Mouse (Mus musculus) embryonic facial prominence, embryonic 13.5 days (tissue): ENCODE measurements around the gene Lefty2. TPM values are rescaled to one million over a fixed set of nuclear protein-coding genes. Genes with fewer than 3 reads are reported as not detected.
"Not testable (repeated sequence)": the region's sequence is repeated elsewhere in the genome, so short reads cannot be mapped to it uniquely, and the experiment has no call there.

Source experiments
- ATAC-seq: fragments of 200-750 bp; cut with Nextera tagmentation; 2 replicates; pipeline ENCODE4 v1.8.0; 2017; ENCODE audit warnings: low read depth; ENCODE audit not compliant: insufficient number of reproducible peaks, insufficient read depth, low FRiP score, low TSS enrichment
- H3K27ac ChIP-seq: fragments of 300-500 bp; sonication (generic); 2 replicates; pipeline ENCODE4 v1.5.1; 2015; ENCODE audit warnings: moderate library complexity, mild to moderate bottlenecking, inconsistent platforms
- H3K27me3 ChIP-seq: fragments of 300-500 bp; sonication (generic); 2 replicates; pipeline ENCODE4 v1.6.1; 2015; ENCODE audit warnings: mild to moderate bottlenecking, inconsistent platforms
- H3K36me3 ChIP-seq: fragments of 300-500 bp; sonication (generic); 2 replicates; pipeline ENCODE4 v1.6.1; 2015; ENCODE audit warnings: mild to moderate bottlenecking, inconsistent platforms
- H3K4me1 ChIP-seq: fragments of 300-500 bp; sonication (generic); 2 replicates; pipeline ENCODE4 v1.6.1; 2015; ENCODE audit warnings: inconsistent platforms
- H3K4me2 ChIP-seq: fragments of 300-500 bp; sonication (generic); 2 replicates; pipeline ENCODE4 v1.6.1; 2015; ENCODE audit warnings: moderate library complexity, mild to moderate bottlenecking, inconsistent platforms
- H3K4me3 ChIP-seq: fragments of 300-500 bp; sonication (generic); 2 replicates; pipeline ENCODE4 v1.5.1; 2015; ENCODE audit warnings: mild to moderate bottlenecking, inconsistent platforms
- H3K9ac ChIP-seq: fragments of 300-500 bp; sonication (generic); 2 replicates; pipeline ENCODE4 v1.6.1; 2015; ENCODE audit warnings: mild to moderate bottlenecking, inconsistent platforms
- H3K9me3 ChIP-seq: fragments of 300-500 bp; sonication (generic); 2 replicates; pipeline ENCODE4 v1.6.1; 2016; ENCODE audit warnings: inconsistent platforms
- WGBS: fragments of 180-500 bp; shearing (Covaris S2); methylation state at CpG from one replicate; pipeline ENCODE4 v1.1.7; 2015; ENCODE audit warnings: mixed read lengths; 5-methylcytosine and 5-hydroxymethylcytosine counted together
- polyA plus RNA-seq: library from polyadenylated mRNA; unstranded; fragments of >200 nt; fragmentation: Nextera tagmentation; extraction: Ambion mirVana; gene quantifications from 2 replicates; pipeline ENCODE4 v1.2.1, GENCODE M21; 2015

Gene Lefty2
- polyA plus RNA-seq, 1 experiment from 2014 or later: 0.11 TPM

DNA sequence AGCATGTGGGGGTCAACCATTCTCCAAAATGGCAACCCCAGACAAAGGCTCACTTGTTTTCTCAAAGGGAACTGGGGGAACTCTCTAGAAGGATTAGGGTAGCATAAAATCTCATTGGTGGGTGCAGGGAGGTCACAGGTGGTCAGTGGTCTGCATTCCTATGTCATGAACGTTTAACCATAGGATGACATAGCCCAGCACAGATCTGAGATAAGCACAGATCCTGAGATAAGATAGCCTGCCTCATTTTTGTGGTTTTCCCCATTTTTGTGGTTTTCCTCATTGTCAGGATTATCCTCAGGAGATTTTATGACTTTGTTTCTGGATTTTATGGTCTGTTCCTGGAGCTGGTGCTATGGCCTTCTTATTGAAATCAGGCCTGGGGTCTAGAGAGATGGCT is 24.1 kb downstream of the Lefty2 start:
- no peak overlapping the region for H3K27ac ChIP-seq

DNA sequence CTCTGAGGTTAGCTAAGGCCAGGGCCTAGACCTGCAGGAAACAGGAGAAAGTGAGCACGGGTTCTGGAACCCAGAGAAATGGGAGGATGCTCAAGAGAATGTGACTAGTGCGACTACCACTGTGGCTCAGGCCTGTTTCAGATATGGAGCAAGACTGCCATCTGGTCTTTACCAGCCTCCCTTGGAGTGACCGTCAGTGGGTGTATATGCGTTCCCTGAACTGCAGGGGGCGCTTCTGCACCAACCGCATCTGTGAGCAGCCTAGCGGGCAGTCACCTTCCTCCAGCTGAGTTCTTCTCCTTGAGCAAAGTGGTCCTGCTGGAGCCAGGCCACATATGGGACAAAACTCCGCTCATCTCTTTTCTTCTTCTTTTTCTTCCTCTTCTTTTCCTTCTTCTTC is 26.8 kb downstream of the Lefty2 start:
- no peaks in the 10 kb centered on the region for H3K4me1 ChIP-seq
- no peak overlapping the region for H3K27ac ChIP-seq
- H3K4me2 ChIP-seq: no peak overlapping the region
- H3K9me3 ChIP-seq: no peaks in the 10 kb centered on the region
- no peak overlapping the region for H3K9ac ChIP-seq
- ATAC-seq: no peak
- no peaks in the 10 kb centered on the region for H3K27me3 ChIP-seq
- no peak overlapping the region for H3K4me3 ChIP-seq
- 27% methylated on average over 8 of the region's 8 CpGs for WGBS
- no peaks in the 10 kb centered on the region for H3K36me3 ChIP-seq

More for the DNA sequence above, 24.1 kb downstream of the Lefty2 start:
- H3K9ac ChIP-seq: no peak overlapping the region
- no peaks in the 10 kb centered on the region for H3K27me3 ChIP-seq
- no peaks in the 10 kb centered on the region for H3K36me3 ChIP-seq
- no peaks in the 10 kb centered on the region for H3K9me3 ChIP-seq
- WGBS: 34% methylated on average over 1 of the region's 1 CpGs
- no peak overlapping the region for H3K4me3 ChIP-seq
- ATAC-seq: no peak
- H3K4me2 ChIP-seq: no peak overlapping the region
- peaks cover 19% of the 10 kb centered on the region for H3K4me1 ChIP-seq

DNA sequence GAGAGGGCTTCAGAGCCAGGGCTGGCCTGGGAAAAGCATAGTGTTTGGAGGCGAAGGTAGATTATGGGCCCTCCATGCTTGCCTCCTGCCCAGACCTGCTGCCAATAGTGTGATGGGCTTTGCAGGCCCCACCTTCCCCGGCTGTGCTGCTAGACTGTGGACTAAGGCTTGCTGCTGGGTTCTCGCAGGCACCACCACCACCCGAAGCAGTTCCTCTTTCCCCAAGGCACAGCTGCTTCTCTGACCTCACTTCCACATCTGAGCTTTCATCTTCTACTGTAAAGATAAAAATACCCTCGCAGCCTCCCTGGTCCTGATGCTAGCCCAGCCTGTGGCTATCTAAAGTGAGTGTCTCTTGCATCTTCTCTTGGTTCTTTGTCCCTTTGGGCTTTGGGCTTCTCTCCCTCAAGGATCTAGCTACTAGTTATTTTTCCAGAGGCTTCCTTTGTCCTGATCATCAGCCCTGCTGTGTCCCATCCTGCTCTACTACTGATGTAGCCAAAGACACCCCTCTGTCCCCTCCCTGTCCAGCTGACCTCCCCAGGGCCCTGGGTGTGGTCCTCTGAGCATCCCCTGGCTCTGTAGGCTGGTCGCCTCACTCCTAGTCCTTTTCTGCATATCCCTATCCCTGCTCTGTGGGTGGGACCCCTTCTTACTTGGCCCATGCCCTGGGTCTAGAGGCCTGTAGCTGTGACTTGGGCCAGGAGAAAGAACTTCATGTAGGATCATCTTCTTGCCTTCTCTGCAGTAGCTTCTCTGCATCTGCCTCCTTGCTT is 29.6 kb downstream of the Lefty2 start:
- Histone ChIP-seq H3K9ac (0 out of 2 replicates have a peak overlapping the region, but pooled peaks have one; percentile 40), H3K4me2 (no peak overlapping the region), H3K27me3 (peaks cover 2% of the 10 kb centered on the region; the same call in 1 of the 2 replicates), H3K9me3 (no peaks in the 10 kb centered on the region), H3K4me3 (no peak overlapping the region), H3K36me3 (no peaks in the 10 kb centered on the region), H3K27ac (no peak overlapping the region), H3K4me1 (no peaks in the 10 kb centered on the region)
- ATAC-seq: no peak
- WGBS: 75% methylated on average over 6 of the region's 6 CpGs

DNA sequence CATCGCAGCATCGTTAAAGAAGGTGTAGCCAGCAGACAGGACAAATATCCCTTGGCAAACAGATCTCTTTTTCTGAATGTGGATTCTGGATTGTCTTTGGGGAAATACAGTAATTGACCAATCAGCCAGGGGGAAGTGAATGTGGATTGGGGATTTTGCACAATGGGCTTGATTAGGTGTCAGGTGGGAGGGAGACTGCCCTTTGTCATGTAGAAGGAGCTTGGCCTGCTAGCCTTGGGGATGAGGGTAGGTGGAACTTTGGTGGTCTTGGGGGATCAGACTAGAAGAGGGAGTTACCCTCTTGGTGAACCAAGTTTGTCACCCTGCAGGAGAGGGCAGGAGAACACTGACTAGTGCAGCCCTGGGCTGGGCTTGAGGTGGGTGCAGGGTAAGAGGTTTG is 31.8 kb downstream of the Lefty2 start:
- H3K27me3 ChIP-seq: peaks cover 2% of the 10 kb centered on the region; the same call in 1 of the 2 replicates
- ATAC-seq: no peak
- no peaks in the 10 kb centered on the region for H3K9me3 ChIP-seq
- 45% methylated on average over 2 of the region's 2 CpGs for WGBS
- no peak overlapping the region for H3K9ac ChIP-seq
- no peaks in the 10 kb centered on the region for H3K36me3 ChIP-seq
- H3K4me3 ChIP-seq: no peak overlapping the region
- H3K27ac ChIP-seq: no peak overlapping the region
- no peak overlapping the region for H3K4me2 ChIP-seq
- no peaks in the 10 kb centered on the region for H3K4me1 ChIP-seq

DNA sequence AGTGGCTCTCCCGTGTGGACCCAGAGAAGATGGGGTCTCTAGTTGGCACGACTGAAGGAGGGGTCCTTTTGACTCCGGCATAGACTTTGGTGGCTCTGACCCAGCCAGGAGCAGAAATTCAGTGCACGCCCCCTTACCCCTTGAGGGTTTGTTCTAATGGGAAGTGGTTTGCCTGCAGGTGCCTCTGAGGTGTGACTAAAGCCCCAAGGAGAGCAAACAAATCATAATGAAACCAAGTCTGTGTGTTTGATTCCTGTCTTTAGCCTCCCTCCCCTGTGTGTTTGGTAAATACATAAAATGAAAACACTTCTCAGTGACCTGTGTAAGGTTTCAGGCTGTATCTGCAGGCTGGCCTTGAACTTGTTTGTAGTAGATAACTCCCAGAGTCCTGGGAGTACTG is 33.4 kb downstream of the Lefty2 start:
- Histone ChIP-seq H3K27ac (no peak overlapping the region), H3K9ac (no peak overlapping the region), H3K4me2 (no peak overlapping the region), H3K27me3 (peaks cover 2% of the 10 kb centered on the region; the same call in 1 of the 2 replicates), H3K36me3 (no peaks in the 10 kb centered on the region), H3K9me3 (no peaks in the 10 kb centered on the region), H3K4me3 (no peak overlapping the region), H3K4me1 (no peaks in the 10 kb centered on the region)
- WGBS: 77% methylated on average over 4 of the region's 4 CpGs
- ATAC-seq: no peak

DNA sequence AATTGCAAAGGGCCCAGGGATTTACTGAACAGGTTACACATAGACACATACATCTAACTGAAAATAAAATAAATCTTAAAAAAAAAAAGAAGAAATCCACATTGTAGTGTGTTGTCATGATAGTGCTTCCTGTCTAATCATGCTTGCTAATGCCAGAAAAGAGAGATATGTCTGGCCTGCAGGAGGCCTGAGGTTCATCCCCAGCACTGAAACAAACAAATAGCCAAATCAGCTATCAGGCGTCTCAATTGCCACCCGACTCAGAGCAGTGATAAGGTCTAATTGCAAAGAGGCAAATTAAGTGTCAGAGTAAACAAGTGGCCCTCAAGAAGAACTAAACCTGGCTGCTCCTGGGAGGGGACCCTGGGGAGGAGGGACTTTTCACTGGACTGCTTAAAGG is 36.7 kb downstream of the Lefty2 start:
- H3K9me3 ChIP-seq: no peaks in the 10 kb centered on the region
- no peaks in the 10 kb centered on the region for H3K36me3 ChIP-seq
- no peak overlapping the region for H3K27ac ChIP-seq
- H3K27me3 ChIP-seq: peaks cover 20% of the 10 kb centered on the region
- no peak overlapping the region for H3K4me2 ChIP-seq
- ATAC-seq: no peak
- no peak overlapping the region for H3K9ac ChIP-seq
- no peaks in the 10 kb centered on the region for H3K4me1 ChIP-seq
- H3K4me3 ChIP-seq: no peak overlapping the region
- 57% methylated on average over 2 of the region's 2 CpGs for WGBS

DNA sequence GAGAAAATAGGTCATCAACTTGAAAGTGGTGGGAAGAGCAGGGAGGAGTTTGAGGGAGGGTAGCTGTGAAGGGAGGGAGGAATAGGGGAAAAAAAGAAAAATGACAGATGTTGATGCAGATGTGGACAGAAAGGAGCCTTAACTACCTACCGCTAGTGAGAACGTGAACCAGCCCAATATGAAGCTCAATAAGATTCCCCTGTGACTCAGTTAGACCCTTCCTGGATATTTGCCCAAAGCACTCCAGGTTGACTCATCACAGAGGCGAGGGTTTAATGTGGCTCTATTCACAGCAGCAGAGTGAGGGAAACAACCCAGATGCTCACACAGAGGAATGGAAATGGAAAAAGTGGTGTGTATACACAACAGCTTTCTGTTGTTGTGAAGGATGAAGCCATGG is 38.2 kb downstream of the Lefty2 start:
- 62% methylated on average over 3 of the region's 3 CpGs for WGBS
- H3K27me3 ChIP-seq: peaks cover 35% of the 10 kb centered on the region

DNA sequence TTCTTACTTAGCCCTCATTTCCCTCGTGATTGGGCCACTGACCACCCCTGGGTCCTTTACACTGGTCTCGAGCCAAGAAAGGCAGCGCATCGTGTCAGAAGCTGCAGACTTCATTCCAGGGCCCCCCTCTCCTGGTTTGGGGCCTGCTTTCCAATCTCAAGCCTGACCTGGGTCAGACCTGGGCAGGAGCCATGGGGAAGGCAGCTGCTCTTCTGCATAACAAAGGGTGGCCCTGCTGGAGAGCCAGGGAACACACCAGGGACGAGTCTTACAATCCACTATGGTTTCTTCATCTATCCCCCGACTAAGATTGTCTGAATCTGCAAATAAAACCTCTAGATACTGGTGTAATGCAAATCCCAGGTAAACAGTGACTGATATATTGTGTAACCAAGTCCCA is 40.8 kb downstream of the Lefty2 start:
- 24% methylated on average over 6 of the region's 6 CpGs for WGBS
- Histone ChIP-seq H3K9ac (no peak overlapping the region), H3K4me2 (no peak overlapping the region), H3K4me3 (no peak overlapping the region), H3K27ac (no peak overlapping the region), H3K27me3 (peaks cover 56% of the 10 kb centered on the region), H3K4me1 (peaks cover 3% of the 10 kb centered on the region; the same call in 1 of the 2 replicates), H3K36me3 (no peaks in the 10 kb centered on the region), H3K9me3 (no peaks in the 10 kb centered on the region)
- ATAC-seq: no peak

More for the DNA sequence above, 38.2 kb downstream of the Lefty2 start:
- Histone ChIP-seq H3K9ac (no peak overlapping the region), H3K4me2 (no peak overlapping the region), H3K27ac (no peak overlapping the region), H3K4me1 (no peaks in the 10 kb centered on the region), H3K4me3 (no peak overlapping the region), H3K9me3 (no peaks in the 10 kb centered on the region), H3K36me3 (no peaks in the 10 kb centered on the region)
- no peak for ATAC-seq

DNA sequence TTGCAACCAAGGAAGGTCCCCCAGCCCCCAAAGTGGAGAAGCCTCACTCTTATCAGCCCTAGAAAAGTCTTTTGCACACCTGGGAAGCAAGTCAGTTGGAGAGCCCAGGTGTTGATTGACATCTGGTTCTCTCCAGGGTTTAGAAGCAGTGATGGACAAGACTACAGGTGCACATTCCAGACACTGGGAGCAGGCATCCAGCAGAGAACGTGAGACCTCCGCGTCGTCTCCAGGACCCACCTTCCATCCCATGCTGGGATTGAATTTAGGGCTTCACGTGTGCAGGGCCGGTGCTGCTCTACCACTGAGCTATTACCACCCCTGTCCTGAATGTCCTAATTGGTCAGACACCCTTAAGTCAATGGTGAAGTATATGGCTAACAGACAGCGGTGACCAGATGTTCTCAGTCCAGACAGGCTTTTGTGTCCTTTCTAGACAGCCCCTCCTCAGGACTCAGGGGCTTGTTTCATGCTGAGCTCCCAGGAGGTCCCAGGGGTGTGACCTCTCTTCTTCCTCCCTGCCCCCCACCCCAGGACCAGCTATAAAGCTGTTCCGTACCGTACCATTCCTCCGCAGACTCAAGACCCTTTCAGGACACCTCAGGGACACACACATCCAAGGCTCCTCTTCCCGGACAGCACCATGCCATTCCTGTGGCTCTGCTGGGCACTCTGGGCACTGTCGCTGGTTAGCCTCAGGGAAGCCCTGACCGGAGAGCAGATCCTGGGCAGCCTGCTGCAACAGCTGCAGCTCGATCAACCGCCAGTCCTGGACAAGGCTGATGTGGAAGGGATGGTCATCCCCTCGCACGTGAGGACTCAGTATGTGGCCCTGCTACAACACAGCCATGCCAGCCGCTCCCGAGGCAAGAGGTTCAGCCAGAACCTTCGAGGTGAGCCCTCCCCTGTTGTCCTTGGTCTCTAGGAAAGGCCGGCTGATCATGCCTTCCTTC is 41.8 kb downstream of the Lefty2 start, which contains the start of gene Lefty1:
TSS of gene Lefty1 (plus strand) at position 556 of the 953 bp plus-strand sequence.
- 13% methylated on average over 21 of the region's 21 CpGs for WGBS
- no peaks in the 10 kb centered on the region for H3K36me3 ChIP-seq
- no peaks in the 10 kb centered on the region for H3K9me3 ChIP-seq
- no peak within 1 kb of the TSS for H3K27ac ChIP-seq
- H3K4me1 ChIP-seq: peaks cover 3% of the 10 kb centered on the region; the same call in 1 of the 2 replicates
- peaks cover 56% of the 10 kb centered on the region for H3K27me3 ChIP-seq
- H3K4me2 ChIP-seq: no peak within 1 kb of the TSS
- H3K4me3 ChIP-seq: no peak within 1 kb of the TSS
- ATAC-seq: no peak
- H3K9ac ChIP-seq: no peak within 1 kb of the TSS

DNA sequence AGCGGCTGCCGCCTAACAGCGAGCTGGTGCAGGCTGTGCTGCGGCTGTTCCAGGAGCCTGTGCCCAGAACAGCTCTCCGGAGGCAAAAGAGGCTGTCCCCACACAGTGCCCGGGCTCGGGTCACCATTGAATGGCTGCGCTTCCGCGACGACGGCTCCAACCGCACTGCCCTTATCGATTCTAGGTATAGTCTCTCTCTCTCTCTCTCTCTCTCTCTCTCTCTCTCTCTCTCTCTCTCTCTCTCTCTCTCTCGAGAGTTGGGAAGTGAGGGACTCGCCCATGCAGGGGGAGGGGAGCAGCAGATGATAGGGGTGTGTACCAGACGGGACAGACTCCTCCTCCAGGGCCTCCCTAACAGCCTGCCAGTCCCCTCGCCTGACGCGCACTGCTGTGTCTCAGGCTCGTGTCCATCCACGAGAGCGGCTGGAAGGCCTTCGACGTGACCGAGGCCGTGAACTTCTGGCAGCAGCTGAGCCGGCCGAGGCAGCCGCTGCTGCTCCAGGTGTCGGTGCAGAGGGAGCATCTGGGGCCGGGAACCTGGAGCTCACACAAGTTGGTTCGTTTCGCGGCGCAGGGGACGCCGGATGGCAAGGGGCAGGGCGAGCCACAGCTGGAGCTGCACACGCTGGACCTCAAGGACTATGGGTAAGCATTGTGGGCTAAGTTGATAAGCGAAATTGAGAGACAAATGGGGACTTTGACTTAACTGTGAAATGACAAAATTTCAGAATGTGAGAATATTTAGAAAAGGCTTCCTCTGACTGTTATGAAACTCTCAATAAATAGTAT is 43.9 kb downstream of the Lefty2 start:
- H3K27ac ChIP-seq, H3K36me3 ChIP-seq, H3K9me3 ChIP-seq: not testable (repeated sequence)
- Histone ChIP-seq H3K9ac (peak overlapping the region; percentile 44), H3K4me2 (peak overlapping the region; percentile 62), H3K4me1 (peaks cover 14% of the 10 kb centered on the region), H3K4me3 (peak overlapping the region; percentile 38), H3K27me3 (peaks cover 71% of the 10 kb centered on the region)
- WGBS: 1% methylated on average over 39 of the region's 41 CpGs
- 0 out of 2 replicates have a peak, but pooled peaks have one; percentile 54 for ATAC-seq

DNA sequence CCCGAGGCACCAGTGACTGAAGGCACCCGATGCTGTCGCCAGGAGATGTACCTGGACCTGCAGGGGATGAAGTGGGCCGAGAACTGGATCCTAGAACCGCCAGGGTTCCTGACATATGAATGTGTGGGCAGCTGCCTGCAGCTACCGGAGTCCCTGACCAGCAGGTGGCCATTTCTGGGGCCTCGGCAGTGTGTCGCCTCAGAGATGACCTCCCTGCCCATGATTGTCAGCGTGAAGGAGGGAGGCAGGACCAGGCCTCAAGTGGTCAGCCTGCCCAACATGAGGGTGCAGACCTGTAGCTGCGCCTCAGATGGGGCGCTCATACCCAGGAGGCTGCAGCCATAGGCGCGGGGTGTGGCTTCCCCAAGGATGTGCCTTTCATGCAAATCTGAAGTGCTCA is 44.7 kb downstream of the Lefty2 start:
- H3K36me3 ChIP-seq, H3K9ac ChIP-seq, H3K9me3 ChIP-seq, ATAC-seq, H3K27ac ChIP-seq, H3K4me3 ChIP-seq, H3K4me2 ChIP-seq: not testable (repeated sequence)
- peaks cover 17% of the 10 kb centered on the region for H3K4me1 ChIP-seq
- 23% methylated on average over 13 of the region's 13 CpGs for WGBS
- H3K27me3 ChIP-seq: peaks cover 71% of the 10 kb centered on the region
